24 mouse cellular contexts compared by ENCODE assay signal in the genomic region with DNA sequence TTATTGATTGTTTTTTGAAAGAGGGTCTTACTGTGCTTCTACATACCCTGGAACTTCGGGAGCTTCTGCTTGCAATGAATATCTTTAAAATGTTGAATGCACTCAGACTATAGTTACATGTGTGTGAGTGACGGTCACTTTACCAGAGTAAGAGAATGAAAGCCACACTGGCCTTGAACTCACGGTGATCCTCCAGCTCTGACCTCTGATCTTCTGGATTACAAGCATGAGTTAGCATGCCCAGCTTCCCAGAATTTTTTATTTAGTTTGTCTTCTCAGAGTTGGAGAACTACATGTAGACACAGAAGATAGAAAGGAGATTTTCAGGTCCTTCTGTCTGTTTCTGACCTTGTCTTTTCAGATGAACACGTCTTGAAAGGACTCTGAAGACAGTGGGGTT. TPM values are rescaled to one million over a fixed set of nuclear protein-coding genes. Genes with fewer than 3 reads are reported as not detected.
A peak's percentile ranks its signal among the peaks of the same experiment; 100 is the strongest.
DNase-seq lines count a peak whose midpoint lies in the region; ATAC-seq and TF ChIP-seq lines count a peak whose summit lies in the region.
"Had no signal": no experiment of that assay in that cellular context is flagged by ENCODE, and none has a peak within 500 bp of the region (broad histone marks: within the 10 kb centered on the region; RNA-seq: fewer than 3 reads in every experiment).

No protein-coding gene starts in this region.

- H3K9me3 ChIP-seq in midbrain, embryonic 11.5 days (ENCODE audit: control insufficient read depth, low read length), result no peaks in the 10 kb centered on the region
- no peaks in the 10 kb centered on the region for H3K9me3 ChIP-seq in midbrain, postnatal 0 days (ENCODE audit: low read length)
- H3K9me3 ChIP-seq: embryonic facial prominence, embryonic 13.5 days; embryonic facial prominence, embryonic 15.5 days; forebrain, embryonic 10.5 days; forebrain, embryonic 12.5 days had no signal

- H3K27ac ChIP-seq in left cerebral cortex, adult 2 months, result no peak overlapping the region
- H3K27ac ChIP-seq in midbrain, embryonic 11.5 days (ENCODE audit: low read depth, low read length), result no peak overlapping the region
- H3K27ac ChIP-seq in midbrain, postnatal 0 days (ENCODE audit: low read depth, low read length), result no peak overlapping the region
- H3K27ac ChIP-seq: embryonic facial prominence, embryonic 13.5 days; embryonic facial prominence, embryonic 15.5 days; forebrain, embryonic 10.5 days; forebrain, embryonic 12.5 days had no signal

- no peak overlapping the region for H3K9ac ChIP-seq in midbrain, embryonic 11.5 days (ENCODE audit: low read length)
- H3K9ac ChIP-seq in midbrain, postnatal 0 days (replicated peaks; ENCODE audit: low read length, poor library complexity, severe bottlenecking), result no peak overlapping the region
- H3K9ac ChIP-seq: embryonic facial prominence, embryonic 13.5 days; embryonic facial prominence, embryonic 15.5 days; forebrain, embryonic 12.5 days had no signal

- H3K4me3 ChIP-seq in left cerebral cortex, adult 2 months, result peak overlapping the region; percentile 17
- no peak overlapping the region for H3K4me3 ChIP-seq in midbrain, embryonic 11.5 days (ENCODE audit: low read depth, low read length)
- H3K4me3 ChIP-seq in midbrain, postnatal 0 days (ENCODE audit: low read depth, low read length), result no peak overlapping the region
- H3K4me3 ChIP-seq: embryonic facial prominence, embryonic 13.5 days; embryonic facial prominence, embryonic 15.5 days; erythroblast, embryonic 14.5 days; forebrain, embryonic 10.5 days; forebrain, embryonic 12.5 days had no signal

- 79% methylated on average over 4 of the region's 4 CpGs for WGBS in midbrain, embryonic 11.5 days
- 79% methylated on average over 4 of the region's 4 CpGs for WGBS in midbrain, postnatal 0 days

- no peaks in the 10 kb centered on the region for H3K27me3 ChIP-seq in midbrain, embryonic 11.5 days (ENCODE audit: control insufficient read depth, insufficient read depth, low read length)
- H3K27me3 ChIP-seq in midbrain, postnatal 0 days (ENCODE audit: insufficient read depth, low read length), result no peaks in the 10 kb centered on the region
- H3K27me3 ChIP-seq: embryonic facial prominence, embryonic 13.5 days; embryonic facial prominence, embryonic 15.5 days; forebrain, embryonic 12.5 days had no signal

- TF ChIP-seq CTCF in left cerebral cortex, adult 2 months (IDR thresholded peaks at IDR 0.05), result no peak
- TF ChIP-seq CTCF in midbrain, postnatal 0 days (IDR thresholded peaks at IDR 0.05), result no peak

- 0 out of 2 replicates have a peak, but pooled peaks cover 2% of the 10 kb centered on the region for H3K36me3 ChIP-seq in midbrain, embryonic 11.5 days (ENCODE audit: control insufficient read depth, insufficient read depth, low read length)
- no peaks in the 10 kb centered on the region; the same call in 1 of the 2 replicates for H3K36me3 ChIP-seq in midbrain, postnatal 0 days (ENCODE audit: insufficient read depth, low read length)

- DNase-seq in heart, adult 11 months, result peak; percentile 30
- DNase-seq in heart, postnatal 4 days, result no peak
- DNase-seq in left cerebral cortex, adult 2 months (ENCODE audit: extremely low spot score in 1 of 2, low spot score in 2 of 2), result no peak
- DNase-seq in left cerebral cortex, postnatal 4 days, result no peak
- DNase-seq in midbrain, embryonic 11.5 days (ENCODE audit: low spot score, missing footprints), result peak; percentile 88
- no peak for DNase-seq in midbrain, postnatal 0 days (ENCODE audit: low spot score)
- DNase-seq: adrenal gland, adult 2 months; adrenal gland, postnatal 10 days; adrenal gland, postnatal 25 days; cerebellum, adult 11 months; cerebellum, adult 18-20 months; cerebellum, adult 8-10 months; cerebellum, adult 9-11 months; cerebellum, postnatal 14 days; cerebellum, postnatal 36 days; embryo, embryonic 11 days had no signal

- peaks cover 8% of the 10 kb centered on the region for H3K4me1 ChIP-seq in midbrain, embryonic 11.5 days (ENCODE audit: control insufficient read depth, insufficient read depth, low read length)
- peaks cover 13% of the 10 kb centered on the region; the same call in 1 of the 2 replicates for H3K4me1 ChIP-seq in midbrain, postnatal 0 days (ENCODE audit: insufficient read depth, low read length)

- ATAC-seq in midbrain, embryonic 11.5 days (ENCODE audit: low FRiP score), result no peak
- ATAC-seq in midbrain, postnatal 0 days (ENCODE audit: low FRiP score), result no peak
- ATAC-seq: forebrain, embryonic 14.5 days; forebrain, embryonic 16.5 days had no signal

- no peak overlapping the region for H3K4me2 ChIP-seq in midbrain, embryonic 11.5 days
- H3K4me2 ChIP-seq in midbrain, postnatal 0 days (ENCODE audit: low read depth, low read length, poor library complexity, severe bottlenecking), result no peak overlapping the region
- H3K4me2 ChIP-seq: embryonic facial prominence, embryonic 13.5 days; embryonic facial prominence, embryonic 15.5 days; forebrain, embryonic 12.5 days had no signal

- intact Hi-C loops in left cerebral cortex, adult 2 months (cut with DNase I), result loop anchor here (5.0 kb wide), 1 partner anchor 130 kb away; no protein-coding TSS in a partner anchor
- intact Hi-C loops in left cerebral cortex, postnatal 4 days (cut with DNase I), result loop anchor here (10.0 kb wide), 2 partner anchors 92 to 138 kb away; no protein-coding TSS in a partner anchor

RNA-seq across cellular contexts. Expression of gene Lpgat1, which starts 5.1 kb away (rescaled TPM):
- total RNA-seq in heart, postnatal 4 days (2021), result 100 to 1,000 TPM in 1 of 2 experiments, 10 to 100 TPM in 1; 89.3 to 101 TPM
- total RNA-seq in left cerebral cortex, adult 2 months (2021), result 100 to 1,000 TPM; 189 to 194 TPM
- 10 to 100 TPM; 91.7 to 92.3 TPM for total RNA-seq in left cerebral cortex, postnatal 4 days (2021)
- polyA plus RNA-seq in midbrain, embryonic 11.5 days (2014; fragmentation: Nextera tagmentation; extraction: Ambion mirVana), result 35.5 and 36.4 TPM in 2 replicates
- 56.2 and 79.5 TPM in 2 replicates for total RNA-seq in midbrain, postnatal 0 days (2014; rRNA removed)
- 38.5 and 53.0 TPM in 2 replicates for polyA plus RNA-seq in midbrain, postnatal 0 days (2015; fragmentation: Nextera tagmentation; extraction: Ambion mirVana)
- total RNA-seq: MEL had no signal

Comparison
In these comparisons a context has a peak if more than half of its experiments do, and no peak if none do; other contexts are left out.
1. DNase-seq: peak in heart, adult 11 months (single experiment) and midbrain, embryonic 11.5 days (single experiment); none in heart, postnatal 4 days (single experiment), left cerebral cortex, adult 2 months (0 of 2), left cerebral cortex, postnatal 4 days (single experiment) and midbrain, postnatal 0 days (single experiment).